Mouse (Mus musculus) left cerebral cortex, postnatal 14 days (tissue): ENCODE results near the gene Rprm. TPM values are rescaled to one million over a fixed set of nuclear protein-coding genes. Genes with fewer than 3 reads are reported as not detected.
A peak's percentile ranks its signal among the peaks of the same experiment; 100 is the strongest.

Experiments used
- DNase-seq, 2 experiments: peaks; one replicate each; pipeline ENCODE4 v3.0.0; 2021 to 2022; ENCODE audit warnings: low spot score in 2 of 2, mixed read lengths in 1 of 2
- intact Hi-C: fragments of 180-260 bp; cut with DNase I; formaldehyde crosslinking; loops from one replicate; pipeline ENCODE4 v1.15.1; 2025
- long read RNA-seq, 2 experiments: library from polyadenylated mRNA; stranded (forward); transcript quantifications; one replicate each; pipeline ENCODE4 v2.0.0; 2021
- total RNA-seq, 2 experiments: library from RNA; stranded (reverse); gene quantifications; 2 replicates each; pipeline ENCODE4 v1.2.3; 2021

The Rprm gene
- 100 to 1,000 TPM; 108 to 144 TPM for total RNA-seq
- long read RNA-seq, experiment 1, transcript Rprm-201 (1 exons, 1,460 nt) = major isoform, 83 of 83 reads
- long read RNA-seq, experiment 1, partial matches to known transcripts = 0 of 83 reads
- long read RNA-seq, experiment 1, other reads (novel, unspliced or antisense) = 0 of 83 reads
- long read RNA-seq, experiment 2, transcript Rprm-201 (1 exons, 1,460 nt) = major isoform, 45 of 45 reads
- long read RNA-seq, experiment 2, partial matches to known transcripts = 0 of 45 reads
- long read RNA-seq, experiment 2, other reads (novel, unspliced or antisense) = 0 of 45 reads

GRCm38 (mm10) chr2:54085430-54086087 lies at the start of gene Rprm:
Rprm (minus strand) TSS chr2:54085552.
- DNase-seq = peak; percentile 87 to 95
- intact Hi-C loops = loop anchor here (2.0 to 10.0 kb wide), 3 partner anchors 755 to 1331 kb away; no protein-coding TSS in a partner anchor

- intact Hi-C loops = loop anchor here (10.0 kb wide), 3 partner anchors 785 to 915 kb away; no protein-coding TSS in a partner anchor
- DNase-seq = no peak
These were observed 34.0 kb upstream of the Rprm start for GRCm38 (mm10) chr2:54119305-54119704.

- intact Hi-C loops = loop anchor here (10.0 kb wide), 3 partner anchors 784 to 916 kb away; no protein-coding TSS in a partner anchor
- DNase-seq = peak; percentile 23 to 66
These were observed 33.5 kb upstream of the Rprm start for GRCm38 (mm10) chr2:54118881-54119280.

GRCm38 (mm10) chr2:54111294-54111693 lies 25.9 kb upstream of the Rprm start:
- intact Hi-C loops = loop anchor here (10.0 kb wide), 3 partner anchors 776 to 924 kb away; no protein-coding TSS in a partner anchor
- DNase-seq = no peak

- DNase-seq = no peak
- intact Hi-C loops = no loop called here
These were observed 20.9 kb upstream of the Rprm start for GRCm38 (mm10) chr2:54106232-54106726.

- DNase-seq = no peak
- intact Hi-C loops = no loop called here
These were observed 14.6 kb upstream of the Rprm start for GRCm38 (mm10) chr2:54099939-54100338.

- no peak for DNase-seq
- intact Hi-C loops = no loop called here
These were observed 7.3 kb upstream of the Rprm start for GRCm38 (mm10) chr2:54092616-54093015.

- DNase-seq = peak; percentile 54 to 57
- intact Hi-C loops = loop anchor here (10.0 kb wide), 2 partner anchors 881 to 1331 kb away; no protein-coding TSS in a partner anchor
These were observed 902 bp upstream of the Rprm start for GRCm38 (mm10) chr2:54086254-54086653.

- intact Hi-C loops = loop anchor here (2.0 to 10.0 kb wide), 4 partner anchors 373 to 1330 kb away; no protein-coding TSS in a partner anchor
- DNase-seq = peak in 1 of 2 experiments; percentile 25
These were observed 469 bp downstream of the Rprm start for GRCm38 (mm10) chr2:54084737-54085429.

GRCm38 (mm10) chr2:54083861-54084736 lies 1.3 kb downstream of the Rprm start:
- no peak for DNase-seq
- intact Hi-C loops = loop anchor here (2.0 to 10.0 kb wide), 4 partner anchors 372 to 1329 kb away; no protein-coding TSS in a partner anchor

GRCm38 (mm10) chr2:54078961-54079360 lies 6.4 kb downstream of the Rprm start:
- DNase-seq = no peak
- intact Hi-C loops = no loop called here

GRCm38 (mm10) chr2:54071526-54071925 lies 13.8 kb downstream of the Rprm start:
- intact Hi-C loops = no loop called here
- DNase-seq = no peak

- intact Hi-C loops = no loop called here
- DNase-seq = no peak
These were observed 22.9 kb downstream of the Rprm start for GRCm38 (mm10) chr2:54062421-54062820.

GRCm38 (mm10) chr2:54061039-54061438 lies 24.3 kb downstream of the Rprm start:
- intact Hi-C loops = no loop called here
- peak in 1 of 2 experiments; percentile 37 for DNase-seq
